Mouse (Mus musculus) lung, adult 2 months (tissue): ENCODE measurements around the gene Kcnip1. TPM values are rescaled to one million over a fixed set of nuclear protein-coding genes. Genes with fewer than 3 reads are reported as not detected.
A peak's percentile ranks its signal among the peaks of the same experiment; 100 is the strongest.

Experiments used
- DNase-seq: peaks from one replicate; pipeline ENCODE4 v3.0.0; 2022
- H3K4me1 ChIP-seq: fragments of 200-500 bp; 2 replicates; pipeline ENCODE4 v1.6.1; 2011; ENCODE audit warnings: low read length; ENCODE audit not compliant: control insufficient read depth, insufficient read depth
- H3K4me3 ChIP-seq: fragments of 200-500 bp; replicated peaks from 2 replicates; pipeline ENCODE3; 2011; ENCODE audit warnings: low read depth, mild to moderate bottlenecking, control low read depth, low read length; ENCODE audit errors: extremely low read depth
- CTCF ChIP-seq: fragments of 200-500 bp; IDR thresholded peaks from 2 replicates; pipeline ENCODE4 v1.5.1; 2011; ENCODE audit warnings: mild to moderate bottlenecking, low read length, control low read depth; ENCODE audit not compliant: insufficient read depth
- POLR2A ChIP-seq: fragments of 200-500 bp; IDR thresholded peaks from 2 replicates; pipeline ENCODE4 v1.6.1; 2011; ENCODE audit warnings: low read depth, mild to moderate bottlenecking, control low read depth, low read length, borderline replicate concordance; ENCODE audit errors: extremely low read depth
- WGBS: fragments of 180-500 bp; shearing (Covaris S2); methylation state at CpG from one replicate; pipeline ENCODE4 v1.1.7; 2018; 5-methylcytosine and 5-hydroxymethylcytosine counted together
- polyA plus RNA-seq: library from polyadenylated mRNA; depleted of rRNA; stranded (reverse); fragments of >200 nt; gene quantifications from 2 replicates; pipeline ENCODE4 v1.2.3, GENCODE M21; 2012

Gene Kcnip1
- polyA plus RNA-seq, 1 experiment, result 0.13 TPM

- TF ChIP-seq POLR2A (no peak), CTCF (no peak)
- DNase-seq, result no peak
- no peak overlapping the region for H3K4me3 ChIP-seq
- 76% methylated on average over 16 of the region's 16 CpGs for WGBS
- no peaks in the 10 kb centered on the region for H3K4me1 ChIP-seq
Observed at GRCm38 (mm10) chr11:33761201-33761755, 231.7 kb downstream of the Kcnip1 start.

GRCm38 (mm10) chr11:33756624-33757023, 236.3 kb downstream of the Kcnip1 start:
- Histone ChIP-seq H3K4me3 (no peak overlapping the region), H3K4me1 (no peaks in the 10 kb centered on the region)
- WGBS, result 45% methylated on average over 15 of the region's 15 CpGs
- DNase-seq, result no peak
- no peak for TF ChIP-seq POLR2A
- TF ChIP-seq CTCF, result no peak

GRCm38 (mm10) chr11:33752431-33752873, 240.5 kb downstream of the Kcnip1 start:
- no peaks in the 10 kb centered on the region for H3K4me1 ChIP-seq
- 51% methylated on average over 4 of the region's 4 CpGs for WGBS
- TF ChIP-seq CTCF (no peak), POLR2A (no peak)
- DNase-seq, result no peak
- no peak overlapping the region for H3K4me3 ChIP-seq

- TF ChIP-seq CTCF, result no peak
- TF ChIP-seq POLR2A, result no peak
- 86% methylated on average over 6 of the region's 6 CpGs for WGBS
- Histone ChIP-seq H3K4me1 (no peaks in the 10 kb centered on the region), H3K4me3 (no peak overlapping the region)
- no peak for DNase-seq
Observed at GRCm38 (mm10) chr11:33751503-33751902, 241.4 kb downstream of the Kcnip1 start.

GRCm38 (mm10) chr11:33749979-33750378, 243.0 kb downstream of the Kcnip1 start:
- peak; percentile 59 for DNase-seq
- H3K4me1 ChIP-seq, result no peaks in the 10 kb centered on the region
- TF ChIP-seq CTCF (peak; percentile 68), POLR2A (no peak)
- WGBS, result 87% methylated on average over 4 of the region's 4 CpGs
- no peak overlapping the region for H3K4me3 ChIP-seq

GRCm38 (mm10) chr11:33749408-33749807, 243.5 kb downstream of the Kcnip1 start:
- 91% methylated on average over 12 of the region's 12 CpGs for WGBS
- H3K4me3 ChIP-seq, result no peak overlapping the region
- DNase-seq, result no peak
- no peaks in the 10 kb centered on the region for H3K4me1 ChIP-seq
- no peak for TF ChIP-seq POLR2A
- peak; percentile 17; the same call in 1 of the 2 replicates for TF ChIP-seq CTCF

- TF ChIP-seq CTCF, result no peak
- TF ChIP-seq POLR2A, result no peak
- Histone ChIP-seq H3K4me1 (no peaks in the 10 kb centered on the region), H3K4me3 (no peak overlapping the region)
- DNase-seq, result no peak
- 65% methylated on average over 5 of the region's 5 CpGs for WGBS
Observed at GRCm38 (mm10) chr11:33748754-33749153, 244.2 kb downstream of the Kcnip1 start.

GRCm38 (mm10) chr11:33747402-33747955, 245.5 kb downstream of the Kcnip1 start:
- WGBS, result 49% methylated on average over 5 of the region's 5 CpGs
- DNase-seq, result no peak

GRCm38 (mm10) chr11:33746402-33746801, 246.6 kb downstream of the Kcnip1 start:
- Histone ChIP-seq H3K4me1 (no peaks in the 10 kb centered on the region), H3K4me3 (no peak overlapping the region)
- 58% methylated on average over 3 of the region's 3 CpGs for WGBS
- TF ChIP-seq CTCF (no peak), POLR2A (no peak)
- no peak for DNase-seq

More at GRCm38 (mm10) chr11:33747402-33747955, 245.5 kb downstream of the Kcnip1 start:
- Histone ChIP-seq H3K4me3 (no peak overlapping the region), H3K4me1 (no peaks in the 10 kb centered on the region)
- TF ChIP-seq CTCF (no peak), POLR2A (no peak)

- DNase-seq, result no peak
- no peaks in the 10 kb centered on the region for H3K4me1 ChIP-seq
- no peak overlapping the region for H3K4me3 ChIP-seq
- 80% methylated on average over 3 of the region's 3 CpGs for WGBS
- TF ChIP-seq CTCF, result no peak
- TF ChIP-seq POLR2A, result no peak
Observed at GRCm38 (mm10) chr11:33745821-33746329, 247.1 kb downstream of the Kcnip1 start.
